Mouse (Mus musculus) heart, postnatal 0 days (tissue): ENCODE results near the gene Ppil1.

ENCODE experiments used
- CTCF ChIP-seq: IDR thresholded peaks from 2 replicates; pipeline ENCODE4 v1.5.1; 2016; ENCODE audit warnings: antibody characterized with exemption, control low read depth, low read depth
- EP300 ChIP-seq: IDR thresholded peaks from 2 replicates; pipeline ENCODE4 v1.6.1; 2016; ENCODE audit warnings: antibody characterized with exemption, low read depth

GRCm38 (mm10) chr17:29273156-29273555, 9.2 kb upstream of the Ppil1 start:
- TF ChIP-seq EP300 (no peak), CTCF (no peak)
